Mouse (Mus musculus) urinary bladder, adult 18-20 months (tissue): ENCODE data around the gene Ddx10.

Source experiments
- DNase-seq, 2 experiments: peaks; one replicate each; pipeline ENCODE4 v3.0.0; 2022; ENCODE audit warnings: low spot score in 2 of 2, mixed read lengths in 2 of 2

Gene Ddx10

GRCm38 (mm10) chr9:53247953-53248397 lies at the start of gene Ddx10:
Gene Ddx10 (minus strand): TSS chr9:53248053.
- DNase-seq = peak; percentile 95 to 98

GRCm38 (mm10) chr9:53292833-53293232 lies 45.0 kb upstream of the Ddx10 start:
- no peak for DNase-seq

GRCm38 (mm10) chr9:53290006-53290405 lies 42.2 kb upstream of the Ddx10 start:
- peak in 1 of 2 experiments; percentile 3 for DNase-seq

GRCm38 (mm10) chr9:53286793-53287192 lies 38.9 kb upstream of the Ddx10 start:
- no peak for DNase-seq

GRCm38 (mm10) chr9:53278997-53279396 lies 31.1 kb upstream of the Ddx10 start:
- no peak for DNase-seq

GRCm38 (mm10) chr9:53276381-53276780 lies 28.5 kb upstream of the Ddx10 start:
- no peak for DNase-seq

GRCm38 (mm10) chr9:53272714-53273113 lies 24.9 kb upstream of the Ddx10 start:
- no peak for DNase-seq

GRCm38 (mm10) chr9:53272207-53272606 lies 24.4 kb upstream of the Ddx10 start:
- no peak for DNase-seq

GRCm38 (mm10) chr9:53271281-53272022 lies 23.6 kb upstream of the Ddx10 start:
- no peak for DNase-seq

GRCm38 (mm10) chr9:53269466-53269755 lies 21.6 kb upstream of the Ddx10 start:
- no peak for DNase-seq

- no peak for DNase-seq
Measured at GRCm38 (mm10) chr9:53268731-53269465, 21.0 kb upstream of the Ddx10 start.

GRCm38 (mm10) chr9:53268036-53268435 lies 20.2 kb upstream of the Ddx10 start:
- no peak for DNase-seq

GRCm38 (mm10) chr9:53265589-53265988 lies 17.7 kb upstream of the Ddx10 start:
- DNase-seq = no peak

- peak in 1 of 2 experiments; percentile 21 for DNase-seq
Measured at GRCm38 (mm10) chr9:53264387-53264786, 16.5 kb upstream of the Ddx10 start.

- no peak for DNase-seq
Measured at GRCm38 (mm10) chr9:53258199-53258598, 10.3 kb upstream of the Ddx10 start.

GRCm38 (mm10) chr9:53257772-53258171 lies 9.9 kb upstream of the Ddx10 start:
- DNase-seq = no peak

- no peak for DNase-seq
Measured at GRCm38 (mm10) chr9:53256690-53257305, 8.9 kb upstream of the Ddx10 start.

GRCm38 (mm10) chr9:53254368-53254767 lies 6.5 kb upstream of the Ddx10 start:
- peak; percentile 52 to 53 for DNase-seq

GRCm38 (mm10) chr9:53247516-53247915 lies 337 bp downstream of the Ddx10 start:
- DNase-seq = no peak

- no peak for DNase-seq
Measured at GRCm38 (mm10) chr9:53218181-53218580, 29.7 kb downstream of the Ddx10 start.

GRCm38 (mm10) chr9:53208283-53208682 lies 39.6 kb downstream of the Ddx10 start:
- no peak for DNase-seq

- DNase-seq = no peak
Measured at GRCm38 (mm10) chr9:53174590-53174989, 73.3 kb downstream of the Ddx10 start.

- no peak for DNase-seq
Measured at GRCm38 (mm10) chr9:53173258-53173657, 74.6 kb downstream of the Ddx10 start.
